Mouse (Mus musculus) thymus, postnatal 36 days (tissue): Measurements from ENCODE around the gene Spata18.

ENCODE experiments used
- DNase-seq, 2 experiments: peaks; one replicate each; pipeline ENCODE4 v3.0.0; 2022; ENCODE audit warnings: mixed read lengths in 2 of 2

Gene Spata18

DNA sequence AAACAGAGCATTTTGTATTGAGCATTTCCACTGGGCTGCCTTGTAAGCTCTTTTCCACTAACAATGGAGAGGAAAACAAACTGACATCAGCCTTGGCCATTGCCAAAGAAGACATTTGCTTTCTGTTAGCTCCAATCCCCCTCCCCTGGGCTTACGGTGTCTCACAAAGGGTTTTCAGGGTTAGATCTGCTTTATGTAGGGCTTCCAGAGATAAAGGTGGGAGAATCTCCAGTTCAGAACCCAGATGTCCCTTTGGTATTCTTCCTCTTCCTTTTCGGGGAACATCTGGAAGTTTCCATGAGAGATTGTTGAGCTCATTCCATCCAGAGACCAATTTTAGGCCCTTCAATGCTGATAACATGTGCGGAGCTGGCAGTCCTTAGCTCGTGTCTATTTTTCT, 74.8 kb downstream of the Spata18 start:
- no peak for DNase-seq

DNA sequence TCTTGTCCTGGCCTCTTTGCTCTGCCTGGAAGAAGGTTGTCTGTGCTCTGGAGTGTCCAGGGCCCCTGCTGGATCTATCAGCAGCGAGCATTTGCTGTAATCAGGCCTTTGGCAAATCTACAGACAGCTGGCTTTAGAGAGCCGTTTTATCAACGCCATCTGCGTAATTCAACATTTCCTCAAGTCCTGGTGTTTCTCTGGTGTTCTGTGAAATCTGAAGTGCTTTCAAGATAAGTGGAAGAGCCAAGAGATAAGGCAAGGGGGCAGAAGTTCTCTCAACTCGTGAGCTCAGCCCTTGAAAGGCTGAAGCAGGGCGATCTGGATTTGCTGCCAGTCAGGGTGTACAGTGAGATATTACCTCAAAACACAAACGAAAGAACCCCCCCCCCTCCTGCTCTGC, 77.5 kb downstream of the Spata18 start:
- no peak for DNase-seq
